Mouse (Mus musculus): ENCODE data around the gene Cryab. TPM values are rescaled to one million over a fixed set of nuclear protein-coding genes. Genes with fewer than 3 reads are reported as not detected.
A peak's percentile ranks its signal among the peaks of the same experiment; 100 is the strongest.

Cryab gene
- polyA plus RNA-seq, 1 experiment: 145 TPM

- no peak overlapping the region for H3K27ac ChIP-seq (replicated peaks; ENCODE audit: low read depth, low read length)
Observed at GRCm38 (mm10) chr9:50800985-50801384, 49.9 kb downstream of the Cryab start.

GRCm38 (mm10) chr9:50803055-50803671, 52.0 kb downstream of the Cryab start:
- H3K4me1 ChIP-seq (ENCODE audit: control insufficient read depth, insufficient read depth, insufficient read length, low read length): peaks cover 2% of the 10 kb centered on the region; the same call in 1 of the 2 replicates
- H3K27ac ChIP-seq (replicated peaks; ENCODE audit: low read depth, low read length): 0 out of 2 replicates have a peak overlapping the region, but pooled peaks have one; percentile 16
- H3K4me3 ChIP-seq (ENCODE audit: insufficient read depth, low read depth, low read length): no peak overlapping the region

More at GRCm38 (mm10) chr9:50800985-50801384, 49.9 kb downstream of the Cryab start:
- Histone ChIP-seq H3K4me3 (ENCODE audit: insufficient read depth, low read depth, low read length) (no peak overlapping the region), H3K4me1 (ENCODE audit: control insufficient read depth, insufficient read depth, insufficient read length, low read length) (peaks cover 12% of the 10 kb centered on the region)

Other genes starting within 250 kb of the Cryab start
- 255 and 268 TPM in 2 replicates for gene Pts, start 222.6 kb upstream of the Cryab start, polyA plus RNA-seq (2012; ENCODE audit: insufficient read depth, insufficient read length, missing spikeins)
- gene Il18, start 196.5 kb upstream of the Cryab start, polyA plus RNA-seq (2012; ENCODE audit: insufficient read depth, insufficient read length, missing spikeins): 2.2 and 3.0 TPM in 2 replicates
- 0.54 and 1.1 TPM in 2 replicates for gene Bco2, start 196.1 kb upstream of the Cryab start, polyA plus RNA-seq (2012; ENCODE audit: insufficient read depth, insufficient read length, missing spikeins)
- not detected in 2 replicates for gene Tex12, start 190.0 kb upstream of the Cryab start, polyA plus RNA-seq (2012; ENCODE audit: insufficient read depth, insufficient read length, missing spikeins)
- gene Sdhd, start 147.5 kb upstream of the Cryab start, polyA plus RNA-seq (2012; ENCODE audit: insufficient read depth, insufficient read length, missing spikeins): 1,365 and 1,497 TPM in 2 replicates
- gene Timm8b, start 147.4 kb upstream of the Cryab start, polyA plus RNA-seq (2012; ENCODE audit: insufficient read depth, insufficient read length, missing spikeins): 395 and 454 TPM in 2 replicates
- gene Pih1d2, start 134.0 kb upstream of the Cryab start, polyA plus RNA-seq (2012; ENCODE audit: insufficient read depth, insufficient read length, missing spikeins): 1.0 and 2.8 TPM in 2 replicates
- 7.6 and 20.6 TPM in 2 replicates for gene Nkapd1, start 133.9 kb upstream of the Cryab start, polyA plus RNA-seq (2012; ENCODE audit: insufficient read depth, insufficient read length, missing spikeins)
- gene Dlat, start 91.5 kb upstream of the Cryab start, polyA plus RNA-seq (2012; ENCODE audit: insufficient read depth, insufficient read length, missing spikeins): 497 and 703 TPM in 2 replicates
- gene Dixdc1, start 11.8 kb upstream of the Cryab start, polyA plus RNA-seq (2012; ENCODE audit: insufficient read depth, insufficient read length, missing spikeins): 5.3 and 9.5 TPM in 2 replicates
- gene 2310030G06Rik, start 4.8 kb upstream of the Cryab start, polyA plus RNA-seq (2012; ENCODE audit: insufficient read depth, insufficient read length, missing spikeins): 2.7 and 5.0 TPM in 2 replicates
- 1.8 and 5.9 TPM in 2 replicates for gene Hspb2, start 1.0 kb downstream of the Cryab start, polyA plus RNA-seq (2012; ENCODE audit: insufficient read depth, insufficient read length, missing spikeins)
- 5.1 and 9.2 TPM in 2 replicates for gene Fdxacb1, start 16.9 kb downstream of the Cryab start, polyA plus RNA-seq (2012; ENCODE audit: insufficient read depth, insufficient read length, missing spikeins)
- 38.3 and 49.0 TPM in 2 replicates for gene Alg9, start 23.7 kb downstream of the Cryab start, polyA plus RNA-seq (2012; ENCODE audit: insufficient read depth, insufficient read length, missing spikeins)
- gene 1110032A03Rik, start 24.2 kb downstream of the Cryab start, polyA plus RNA-seq (2012; ENCODE audit: insufficient read depth, insufficient read length, missing spikeins): 213 and 331 TPM in 2 replicates
- gene Ppp2r1b, start 94.0 kb downstream of the Cryab start, polyA plus RNA-seq (2012; ENCODE audit: insufficient read depth, insufficient read length, missing spikeins): 35.1 and 41.6 TPM in 2 replicates

Data from brown adipose tissue, adult 24 weeks (tissue).